Mouse (Mus musculus): ENCODE measurements around the gene Syce3. TPM values are rescaled to one million over a fixed set of nuclear protein-coding genes. Genes with fewer than 3 reads are reported as not detected.

Syce3 gene
- polyA plus RNA-seq, 1 experiment from 2014 or later: 3.4 TPM

DNA sequence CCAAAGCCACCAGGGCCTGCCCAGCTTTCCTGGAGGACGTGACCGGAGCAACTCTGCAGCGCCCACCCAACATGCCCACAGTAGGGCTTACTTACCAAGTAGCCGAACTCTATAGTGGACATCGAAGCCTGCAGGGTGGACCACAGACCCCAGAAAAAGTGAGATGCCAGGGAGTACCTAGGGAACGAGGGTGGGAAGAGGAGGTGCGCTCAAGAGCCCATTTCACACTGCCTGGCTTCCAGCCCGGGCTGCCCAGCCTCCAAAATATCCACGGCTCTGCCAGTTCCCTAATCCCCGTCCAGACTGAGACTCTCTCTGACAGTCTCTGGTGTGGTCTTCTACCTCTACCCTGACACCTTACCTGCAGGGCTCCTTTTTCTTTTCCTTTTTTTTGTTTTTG lies 16.4 kb upstream of the Syce3 start:
- TF ChIP-seq CTCF (IDR thresholded peaks at IDR 0.05; ENCODE audit: low read depth): no peak
- H3K27ac ChIP-seq (ENCODE audit: low read depth, low read length): no peak overlapping the region
- H3K9ac ChIP-seq (ENCODE audit: low read depth, low read length): no peak overlapping the region
- H3K27me3 ChIP-seq (replicated peaks; ENCODE audit: control insufficient read depth, insufficient read depth, low read length): no peaks in the 10 kb centered on the region
- peaks cover 29% of the 10 kb centered on the region for H3K36me3 ChIP-seq (ENCODE audit: control insufficient read depth, insufficient read depth)
- no peak overlapping the region for H3K4me2 ChIP-seq (replicated peaks; ENCODE audit: low read depth)
- peaks cover 8% of the 10 kb centered on the region; the same call in 1 of the 2 replicates for H3K4me1 ChIP-seq (replicated peaks; ENCODE audit: control insufficient read depth, insufficient read depth, low read length)
- ATAC-seq: no peak
- H3K4me3 ChIP-seq (ENCODE audit: low read depth, low read length): no peak overlapping the region
- 97% methylated on average over 10 of the region's 10 CpGs for WGBS
- H3K9me3 ChIP-seq (ENCODE audit: control insufficient read depth): no peaks in the 10 kb centered on the region

GRCm38 (mm10) chr15:89425711-89426121 lies 15.4 kb upstream of the Syce3 start, which contains the start of gene Cpt1b:
Cpt1b (minus strand) TSS chr15:89425863.
- no peak within 1 kb of the TSS for H3K9ac ChIP-seq (ENCODE audit: low read depth, low read length)
- H3K4me3 ChIP-seq (ENCODE audit: low read depth, low read length): no peak within 1 kb of the TSS
- no peak within 1 kb of the TSS for H3K27ac ChIP-seq (ENCODE audit: low read depth, low read length)
- no peaks in the 10 kb centered on the region for H3K9me3 ChIP-seq (ENCODE audit: control insufficient read depth)
- no peak for ATAC-seq
- no peak for TF ChIP-seq CTCF (IDR thresholded peaks at IDR 0.05; ENCODE audit: low read depth)
- H3K4me1 ChIP-seq (replicated peaks; ENCODE audit: control insufficient read depth, insufficient read depth, low read length): 0 out of 2 replicates have a peak, but pooled peaks cover 8% of the 10 kb centered on the region
- peaks cover 29% of the 10 kb centered on the region for H3K36me3 ChIP-seq (ENCODE audit: control insufficient read depth, insufficient read depth)
- H3K4me2 ChIP-seq (replicated peaks; ENCODE audit: low read depth): no peak within 1 kb of the TSS
- H3K27me3 ChIP-seq (replicated peaks; ENCODE audit: control insufficient read depth, insufficient read depth, low read length): no peaks in the 10 kb centered on the region
- 48% methylated on average over 6 of the region's 6 CpGs for WGBS

DNA sequence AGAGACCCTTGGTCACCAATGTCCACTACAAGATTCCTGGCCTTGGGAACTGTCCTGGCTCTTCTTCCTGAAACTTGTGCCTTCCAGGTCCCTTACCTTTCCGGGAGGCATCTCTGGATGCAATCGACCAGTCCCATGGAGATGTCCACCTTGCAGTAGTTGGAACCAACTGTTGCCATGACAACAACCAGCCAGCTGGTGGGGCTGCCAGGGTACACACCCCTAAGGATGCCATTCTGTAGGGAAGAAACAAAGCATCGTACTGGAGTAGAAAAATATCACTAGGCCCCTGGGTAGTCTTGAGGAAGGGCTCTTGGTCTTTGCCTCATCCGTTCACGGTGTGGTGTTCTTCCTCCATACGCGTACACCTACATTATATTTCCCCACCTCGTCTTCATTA lies 14.3 kb upstream of the Syce3 start:
- H3K4me1 ChIP-seq (replicated peaks; ENCODE audit: control insufficient read depth, insufficient read depth, low read length): 0 out of 2 replicates have a peak, but pooled peaks cover 8% of the 10 kb centered on the region
- H3K4me3 ChIP-seq (ENCODE audit: low read depth, low read length): no peak overlapping the region
- H3K27me3 ChIP-seq (replicated peaks; ENCODE audit: control insufficient read depth, insufficient read depth, low read length): no peaks in the 10 kb centered on the region
- no peak for ATAC-seq
- H3K4me2 ChIP-seq (replicated peaks; ENCODE audit: low read depth): no peak overlapping the region
- H3K36me3 ChIP-seq (ENCODE audit: control insufficient read depth, insufficient read depth): peaks cover 36% of the 10 kb centered on the region
- WGBS: 82% methylated on average over 8 of the region's 8 CpGs
- H3K27ac ChIP-seq (ENCODE audit: low read depth, low read length): no peak overlapping the region
- no peak overlapping the region for H3K9ac ChIP-seq (ENCODE audit: low read depth, low read length)
- no peak for TF ChIP-seq CTCF (IDR thresholded peaks at IDR 0.05; ENCODE audit: low read depth)
- H3K9me3 ChIP-seq (ENCODE audit: control insufficient read depth): no peaks in the 10 kb centered on the region

DNA sequence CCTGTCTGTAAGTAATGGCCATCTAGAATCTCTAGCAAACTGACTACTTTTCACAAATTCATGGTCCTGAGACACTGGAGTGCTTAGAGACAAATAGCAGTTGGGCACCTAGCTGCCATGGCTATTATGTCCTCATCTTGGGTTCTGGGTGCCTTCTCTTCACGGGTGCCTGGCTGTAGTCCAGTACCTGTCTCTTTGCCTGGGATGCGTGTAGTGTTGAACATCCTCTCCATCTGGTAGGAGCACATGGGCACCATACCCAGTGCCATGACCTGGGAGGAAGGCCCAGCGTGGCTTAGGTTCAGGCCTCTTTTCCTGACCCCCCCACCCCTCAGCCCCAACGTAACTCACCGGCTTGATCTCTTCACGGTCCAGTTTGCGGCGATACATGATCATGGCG lies 11.6 kb upstream of the Syce3 start:
- peaks cover 39% of the 10 kb centered on the region for H3K36me3 ChIP-seq (ENCODE audit: control insufficient read depth, insufficient read depth)
- no peak for ATAC-seq
- no peak overlapping the region for H3K4me3 ChIP-seq (ENCODE audit: low read depth, low read length)
- 92% methylated on average over 9 of the region's 9 CpGs for WGBS
- no peaks in the 10 kb centered on the region for H3K4me1 ChIP-seq (replicated peaks; ENCODE audit: control insufficient read depth, insufficient read depth, low read length)
- H3K27ac ChIP-seq (ENCODE audit: low read depth, low read length): no peak overlapping the region
- H3K9me3 ChIP-seq (ENCODE audit: control insufficient read depth): no peaks in the 10 kb centered on the region
- no peak overlapping the region for H3K9ac ChIP-seq (ENCODE audit: low read depth, low read length)
- no peak for TF ChIP-seq CTCF (IDR thresholded peaks at IDR 0.05; ENCODE audit: low read depth)
- no peak overlapping the region for H3K4me2 ChIP-seq (replicated peaks; ENCODE audit: low read depth)
- no peaks in the 10 kb centered on the region for H3K27me3 ChIP-seq (replicated peaks; ENCODE audit: control insufficient read depth, insufficient read depth, low read length)

DNA sequence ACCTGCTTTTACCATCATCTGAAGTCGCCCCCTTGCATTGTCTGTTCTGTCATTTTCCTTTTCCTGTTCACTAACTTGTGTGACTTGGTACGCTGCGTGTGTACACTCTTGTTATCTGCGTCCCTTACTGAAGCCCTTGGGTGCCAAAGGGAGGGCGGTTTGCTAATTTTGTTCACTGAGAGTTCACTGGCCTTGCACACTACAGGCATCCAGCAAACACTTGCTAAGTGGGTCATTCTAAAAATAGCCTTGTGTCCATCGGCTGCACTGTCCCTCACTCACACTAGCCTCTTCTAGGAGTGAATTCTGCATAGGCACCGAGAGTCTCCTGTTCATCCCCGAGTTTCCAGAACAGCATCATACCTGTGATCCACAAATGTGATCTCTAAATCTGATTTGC lies 5.0 kb upstream of the Syce3 start:
- Histone ChIP-seq H3K4me1 (replicated peaks; ENCODE audit: control insufficient read depth, insufficient read depth, low read length) (no peaks in the 10 kb centered on the region), H3K27me3 (replicated peaks; ENCODE audit: control insufficient read depth, insufficient read depth, low read length) (no peaks in the 10 kb centered on the region), H3K9me3 (ENCODE audit: control insufficient read depth) (no peaks in the 10 kb centered on the region), H3K4me3 (ENCODE audit: low read depth, low read length) (no peak overlapping the region), H3K4me2 (replicated peaks; ENCODE audit: low read depth) (no peak overlapping the region), H3K27ac (ENCODE audit: low read depth, low read length) (no peak overlapping the region), H3K36me3 (ENCODE audit: control insufficient read depth, insufficient read depth) (peaks cover 18% of the 10 kb centered on the region), H3K9ac (ENCODE audit: low read depth, low read length) (no peak overlapping the region)
- no peak for ATAC-seq
- WGBS: 89% methylated on average over 8 of the region's 8 CpGs
- TF ChIP-seq CTCF (IDR thresholded peaks at IDR 0.05; ENCODE audit: low read depth): no peak

DNA sequence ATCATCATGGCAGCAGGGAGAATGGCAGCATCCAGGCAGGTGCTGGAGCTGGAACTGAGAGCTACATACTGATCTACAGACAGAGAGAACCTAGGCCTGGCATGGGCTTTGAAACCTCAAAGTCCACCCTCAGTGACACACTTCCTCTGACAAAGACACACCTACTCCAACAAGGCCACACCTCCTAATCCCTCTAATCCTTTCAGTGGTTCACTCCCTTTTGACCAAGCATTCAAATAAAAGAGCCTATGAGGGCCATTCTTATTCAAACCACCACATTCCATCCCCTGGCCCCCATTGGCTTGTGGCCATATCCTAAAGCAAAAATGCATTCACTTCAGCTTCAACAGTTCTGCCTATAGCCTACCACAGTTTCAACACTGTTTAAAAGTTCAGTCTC lies 3.6 kb downstream of the Syce3 start:
- Histone ChIP-seq H3K4me2 (replicated peaks; ENCODE audit: low read depth) (no peak overlapping the region), H3K27ac (ENCODE audit: low read depth, low read length) (no peak overlapping the region), H3K9me3 (ENCODE audit: control insufficient read depth) (no peaks in the 10 kb centered on the region), H3K36me3 (ENCODE audit: control insufficient read depth, insufficient read depth) (no peaks in the 10 kb centered on the region), H3K9ac (ENCODE audit: low read depth, low read length) (no peak overlapping the region), H3K4me3 (ENCODE audit: low read depth, low read length) (no peak overlapping the region), H3K4me1 (replicated peaks; ENCODE audit: control insufficient read depth, insufficient read depth, low read length) (no peaks in the 10 kb centered on the region), H3K27me3 (replicated peaks; ENCODE audit: control insufficient read depth, insufficient read depth, low read length) (no peaks in the 10 kb centered on the region)
- no peak for ATAC-seq
- no peak for TF ChIP-seq CTCF (IDR thresholded peaks at IDR 0.05; ENCODE audit: low read depth)
